9 mouse cellular contexts compared by ENCODE assay signal in the genomic region with DNA sequence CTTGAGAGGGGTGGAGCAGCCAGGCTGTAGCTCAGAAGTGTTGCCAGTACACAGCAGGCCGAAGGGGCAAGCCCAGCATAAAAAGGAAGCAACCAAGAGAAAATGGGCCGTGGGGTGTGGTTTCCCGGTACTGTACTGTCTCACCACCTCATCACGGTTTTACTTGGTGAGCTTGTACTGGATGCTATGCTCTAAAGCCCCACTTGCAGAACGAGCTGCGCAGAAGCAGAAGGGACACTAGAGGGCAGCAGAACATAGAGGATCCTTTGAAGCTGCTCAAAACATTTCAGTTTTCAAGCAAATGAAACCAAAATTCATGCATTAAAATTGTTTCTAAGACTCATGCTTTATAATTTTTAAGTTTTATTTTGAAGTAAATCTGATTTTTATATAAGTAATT. TPM values are rescaled to one million over a fixed set of nuclear protein-coding genes. Genes with fewer than 3 reads are reported as not detected.
DNase-seq lines count a peak whose midpoint lies in the region; ATAC-seq lines count a peak whose summit lies in the region.
"Had no signal": no experiment of that assay in that cellular context is flagged by ENCODE, and none has a peak within 500 bp of the region (broad histone marks: within the 10 kb centered on the region; RNA-seq: fewer than 3 reads in every experiment).

No protein-coding gene starts in this region.

- H3K27me3 ChIP-seq in intestine, embryonic 14.5 days (replicated peaks; ENCODE audit: control insufficient read depth, insufficient read depth, low read length): no peaks in the 10 kb centered on the region
- H3K27me3 ChIP-seq in intestine, embryonic 15.5 days (replicated peaks): no peaks in the 10 kb centered on the region
- H3K27me3 ChIP-seq: neural tube, embryonic 12.5 days had no signal

- no peak overlapping the region for H3K4me2 ChIP-seq in intestine, embryonic 14.5 days (ENCODE audit: low read length)
- no peak overlapping the region for H3K4me2 ChIP-seq in intestine, embryonic 15.5 days (replicated peaks)
- H3K4me2 ChIP-seq: neural tube, embryonic 12.5 days had no signal

- no peak for ATAC-seq in intestine, embryonic 14.5 days (replicated peaks; ENCODE audit: low FRiP score, low TSS enrichment, low read depth)
- ATAC-seq in intestine, embryonic 15.5 days: no peak
- peak; percentile 90 for ATAC-seq in megakaryocyte progenitor cell, adult 5-6 weeks (replicated peaks; ENCODE audit: poor library complexity)

- WGBS in intestine, embryonic 14.5 days: 8% methylated on average over 6 of the region's 6 CpGs
- 11% methylated on average over 6 of the region's 6 CpGs for WGBS in intestine, embryonic 15.5 days

- H3K9ac ChIP-seq in intestine, embryonic 14.5 days (ENCODE audit: low read length): no peak overlapping the region
- no peak overlapping the region for H3K9ac ChIP-seq in intestine, embryonic 15.5 days
- H3K9ac ChIP-seq: neural tube, embryonic 12.5 days had no signal

- no peak overlapping the region for H3K27ac ChIP-seq in intestine, embryonic 14.5 days (ENCODE audit: low read depth)
- no peak overlapping the region for H3K27ac ChIP-seq in intestine, embryonic 15.5 days
- H3K27ac ChIP-seq: neural tube, embryonic 12.5 days had no signal

- H3K4me3 ChIP-seq in intestine, embryonic 14.5 days (ENCODE audit: low read depth, low read length): no peak overlapping the region
- no peak overlapping the region for H3K4me3 ChIP-seq in intestine, embryonic 15.5 days (replicated peaks)
- H3K4me3 ChIP-seq: neural tube, embryonic 12.5 days had no signal

- H3K36me3 ChIP-seq in intestine, embryonic 14.5 days (ENCODE audit: control insufficient read depth, insufficient read depth, low read length): no peaks in the 10 kb centered on the region
- no peaks in the 10 kb centered on the region for H3K36me3 ChIP-seq in intestine, embryonic 15.5 days
- H3K36me3 ChIP-seq: neural tube, embryonic 12.5 days had no signal

- peak; percentile 73 for DNase-seq in intestine, embryonic 14.5 days (ENCODE audit: low spot score)
- DNase-seq in adrenal gland, adult 2 months: peak; percentile 59
- DNase-seq in embryo, embryonic 10.5 days (ENCODE audit: low spot score): peak; percentile 86
- DNase-seq in gastrocnemius, postnatal 36 days: peak; percentile 25 to 31
- peak; percentile 72 to 74 for DNase-seq in layer of hippocampus, postnatal 10 days (ENCODE audit: low spot score in 2 of 2)
- peak; percentile 40 for DNase-seq in skeletal muscle tissue, adult 2 months (ENCODE audit: low read depth, low spot score)

- intact Hi-C loops in gastrocnemius, postnatal 36 days (cut with DNase I): loop anchor here (5.0 to 10.0 kb wide), 2 partner anchors 77 to 95 kb away; no protein-coding TSS in a partner anchor

- no peaks in the 10 kb centered on the region for H3K9me3 ChIP-seq in intestine, embryonic 14.5 days (ENCODE audit: control insufficient read depth, low read length)
- no peaks in the 10 kb centered on the region for H3K9me3 ChIP-seq in intestine, embryonic 15.5 days
- H3K9me3 ChIP-seq: neural tube, embryonic 12.5 days had no signal

- no peaks in the 10 kb centered on the region for H3K4me1 ChIP-seq in intestine, embryonic 14.5 days (replicated peaks; ENCODE audit: control insufficient read depth, insufficient read depth, low read length)
- no peaks in the 10 kb centered on the region for H3K4me1 ChIP-seq in intestine, embryonic 15.5 days (replicated peaks)
- H3K4me1 ChIP-seq: neural tube, embryonic 12.5 days had no signal

RNA-seq across cellular contexts. Expression of a gene that starts 31.6 kb away (rescaled TPM):
- 27.6 and 29.2 TPM in 2 replicates for polyA plus RNA-seq in intestine, embryonic 14.5 days (2014; fragmentation: Nextera tagmentation; extraction: Ambion mirVana)
- 19.5 and 21.3 TPM in 2 replicates for polyA plus RNA-seq in intestine, embryonic 15.5 days (2015; fragmentation: Nextera tagmentation; extraction: Ambion mirVana)
- total RNA-seq in adrenal gland, adult 2 months (2021): 10 to 100 TPM; 42.8 to 45.1 TPM
- 5.8 and 7.4 TPM in 2 replicates for polyA plus RNA-seq in adrenal gland, adult 2 months (2012; rRNA removed)
- 10 to 100 TPM; 12.9 to 13.0 TPM for total RNA-seq in gastrocnemius, postnatal 36 days (2021)
- total RNA-seq in layer of hippocampus, postnatal 10 days (2021): 10 to 100 TPM; 85.8 to 86.0 TPM
- total RNA-seq in megakaryocyte progenitor cell, adult 5-6 weeks (2015): 8.4 and 9.5 TPM in 2 replicates
- 6.2 and 9.1 TPM in 2 replicates for total RNA-seq in megakaryocyte progenitor cell, adult 5-6 weeks (2017)

Comparison
In these comparisons a context has a peak if more than half of its experiments do, and no peak if none do; other contexts are left out.
1. DNase-seq: peak in every context shown above with its lines; median percentile 86 in embryo, embryonic 10.5 days; 73 in intestine, embryonic 14.5 days; 73 in layer of hippocampus, postnatal 10 days; 59 in adrenal gland, adult 2 months; 40 in skeletal muscle tissue, adult 2 months; 28 in gastrocnemius, postnatal 36 days.